Mouse (Mus musculus) heart, adult 8-10 months (tissue): ENCODE data around the gene Arl2bp. TPM values are rescaled to one million over a fixed set of nuclear protein-coding genes. Genes with fewer than 3 reads are reported as not detected.

Experiments
- DNase-seq: peaks from one replicate; pipeline ENCODE4 v3.0.0; 2022; ENCODE audit warnings: low spot score
- total RNA-seq, 4 experiments: library from RNA; stranded (reverse); gene quantifications; 2 replicates each; pipeline ENCODE4 v1.2.4; 2022

Gene Arl2bp
- total RNA-seq, 4 experiments from 2014 or later = 83.0 to 101 (median 92.4) TPM

DNA sequence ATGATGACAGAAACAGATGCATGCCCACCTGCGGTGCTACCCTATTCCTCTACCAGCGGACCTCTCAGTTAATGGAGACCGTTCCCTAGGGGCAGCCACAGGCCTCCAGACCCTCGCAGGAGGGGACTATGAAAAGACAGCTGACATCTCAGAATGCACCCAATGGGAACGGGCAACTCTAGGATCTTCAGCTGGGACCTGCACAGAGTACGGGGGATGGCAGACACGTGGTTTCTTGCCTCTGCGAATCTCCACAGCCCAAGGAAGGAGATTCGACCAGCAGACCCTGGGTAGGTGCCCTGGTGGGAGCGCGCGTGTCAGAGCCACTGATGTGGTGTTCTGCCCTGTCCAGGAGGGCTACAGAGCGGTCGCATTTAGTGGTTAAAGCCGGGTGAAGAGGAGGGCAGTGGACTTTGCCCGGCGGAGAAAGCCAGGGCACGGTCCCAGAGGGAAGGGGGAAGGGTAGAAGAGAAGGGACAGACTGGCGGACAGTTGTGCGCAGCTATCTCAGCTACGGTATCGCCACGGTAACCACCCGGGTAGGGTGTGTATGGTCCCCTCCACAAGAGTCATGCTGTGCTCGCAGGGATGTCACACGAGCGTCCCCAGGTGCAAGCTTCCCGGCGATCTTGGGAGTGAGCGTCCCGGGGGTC, 29.1 kb downstream of the Arl2bp start:
- DNase-seq = no peak

GRCm38 (mm10) chr8:94695994-94696384, 29.6 kb downstream of the Arl2bp start, which contains the start of gene Pllp:
TSS of gene Pllp (minus strand) at chr8:94696278.
- no peak for DNase-seq

GRCm38 (mm10) chr8:94696566-94696965, 30.2 kb downstream of the Arl2bp start:
- DNase-seq = no peak

DNA sequence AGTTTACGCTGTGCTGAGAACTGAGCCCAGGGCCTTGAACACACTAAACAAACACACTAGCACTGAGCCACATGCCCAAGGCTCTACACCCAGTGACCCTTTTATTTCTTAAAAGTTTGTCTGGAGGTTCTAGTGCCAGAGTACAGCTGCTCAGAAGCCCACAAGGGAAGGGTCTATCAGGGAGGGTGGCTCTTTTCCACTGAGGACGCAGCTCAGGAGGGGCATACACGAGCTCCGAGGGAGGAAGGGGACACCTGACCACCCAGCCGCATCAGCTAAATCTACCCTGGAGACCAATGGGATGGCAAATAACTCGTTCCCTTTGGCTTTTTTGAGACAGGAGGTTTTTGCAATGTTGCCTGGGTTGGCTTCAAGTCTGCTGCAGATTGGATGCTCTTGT, 31.6 kb downstream of the Arl2bp start:
- no peak for DNase-seq

DNA sequence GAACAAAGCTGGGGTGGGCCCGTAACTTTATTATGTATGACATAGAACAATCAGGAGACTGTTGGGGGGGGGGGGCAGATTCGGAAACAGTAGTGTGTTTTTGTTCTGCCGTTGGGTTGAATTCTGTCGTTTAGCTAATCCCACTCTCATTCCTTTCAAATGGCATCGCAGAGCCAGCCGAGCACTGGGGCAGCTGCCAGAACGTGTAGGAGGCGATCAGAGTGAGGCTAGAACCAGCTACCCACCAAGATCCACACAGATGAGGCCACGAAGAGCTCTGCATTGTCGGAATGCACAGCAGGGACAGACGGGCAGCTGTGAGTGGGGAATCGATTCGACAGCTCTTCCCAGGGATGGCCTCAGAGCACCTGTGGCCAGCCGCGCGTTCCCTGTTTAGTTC, 33.0 kb downstream of the Arl2bp start:
- DNase-seq = no peak

DNA sequence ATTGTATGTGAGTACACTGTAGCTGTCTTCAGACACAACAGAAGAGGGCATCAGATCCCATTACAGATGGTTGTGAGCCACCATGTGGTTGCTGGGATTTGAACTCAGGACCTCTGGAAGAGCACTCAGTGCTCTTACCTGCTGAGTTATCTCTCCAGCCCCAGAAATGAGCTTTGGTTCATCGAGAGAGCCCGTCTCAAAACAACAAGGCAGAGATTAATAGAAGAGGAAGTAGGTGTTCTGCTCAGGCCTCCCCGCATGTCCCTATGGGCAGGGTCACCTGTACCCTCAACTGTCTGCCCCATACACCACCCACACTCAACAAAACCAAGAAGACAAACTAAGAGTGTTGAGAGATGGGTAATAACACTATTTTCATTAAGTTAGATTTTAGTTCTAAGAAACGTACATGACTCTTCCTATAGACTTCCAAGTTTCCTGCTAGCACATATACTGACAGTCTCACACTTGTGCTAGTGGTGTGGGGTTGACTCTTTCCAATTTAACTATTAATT, 34.1 kb downstream of the Arl2bp start:
- no peak for DNase-seq

DNA sequence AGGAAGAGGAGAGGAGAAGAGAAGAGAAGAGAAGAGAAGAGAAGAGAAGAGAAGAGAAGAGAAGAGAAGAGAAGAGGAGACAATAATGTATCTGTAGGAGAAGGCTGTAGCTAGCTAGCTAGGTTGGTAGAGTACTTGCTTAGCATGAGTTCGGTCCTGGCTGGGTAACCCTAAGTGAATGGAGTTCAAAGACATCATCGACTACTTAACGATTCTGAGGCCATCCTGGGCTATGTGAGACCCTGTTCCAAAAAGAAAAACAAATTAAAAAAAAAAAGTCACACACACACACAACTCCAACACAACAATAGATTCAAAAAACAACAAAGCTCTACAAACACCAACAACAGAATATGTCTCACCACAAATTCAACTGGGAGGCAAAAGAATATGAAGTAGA, 35.8 kb downstream of the Arl2bp start:
- DNase-seq = no peak

DNA sequence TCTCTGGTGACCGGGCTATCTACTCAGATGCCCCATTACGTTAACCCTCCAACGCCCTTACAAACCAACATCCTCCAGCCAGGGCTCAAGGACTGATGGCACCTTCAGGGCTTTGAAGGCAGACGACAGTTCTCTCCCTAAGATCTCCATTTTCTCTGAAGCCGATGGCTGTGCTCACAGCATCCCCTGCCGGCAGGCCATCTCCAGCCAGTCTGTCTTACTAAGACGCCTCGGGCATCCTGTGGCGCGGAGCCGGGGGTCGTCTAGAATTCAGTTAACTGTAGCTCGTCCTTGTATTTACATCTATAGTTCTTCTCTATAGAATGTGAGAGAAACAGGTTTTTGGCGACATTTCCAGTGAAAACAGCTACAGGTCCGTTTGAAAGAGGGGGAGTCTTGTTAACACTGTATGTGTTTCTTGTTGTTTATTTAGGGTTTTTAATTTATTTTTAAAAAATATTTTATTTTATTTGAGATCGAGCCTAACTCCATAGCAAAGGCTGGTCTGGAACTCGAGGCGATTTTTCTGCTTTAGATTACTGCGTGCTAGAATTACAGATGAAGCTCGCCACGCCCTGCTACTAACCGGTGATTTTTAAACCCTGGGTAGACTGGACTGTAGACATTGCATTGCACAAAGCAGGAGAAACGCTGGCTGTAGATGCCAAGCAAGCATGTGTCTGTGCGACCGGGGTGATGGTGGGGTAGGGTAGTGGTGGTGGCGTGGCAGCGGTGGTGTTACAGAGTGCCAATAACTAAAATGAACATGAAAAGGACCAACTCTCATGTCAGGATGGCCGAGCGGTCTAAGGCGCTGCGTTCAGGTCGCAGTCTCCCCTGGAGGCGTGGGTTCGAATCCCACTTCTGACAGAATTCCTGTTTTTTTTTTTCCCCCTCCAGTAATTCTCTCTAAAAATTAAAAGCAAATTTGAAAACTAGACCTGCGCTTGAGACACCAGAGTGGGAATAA, 36.7 kb downstream of the Arl2bp start:
- DNase-seq = peak; percentile 81

DNA sequence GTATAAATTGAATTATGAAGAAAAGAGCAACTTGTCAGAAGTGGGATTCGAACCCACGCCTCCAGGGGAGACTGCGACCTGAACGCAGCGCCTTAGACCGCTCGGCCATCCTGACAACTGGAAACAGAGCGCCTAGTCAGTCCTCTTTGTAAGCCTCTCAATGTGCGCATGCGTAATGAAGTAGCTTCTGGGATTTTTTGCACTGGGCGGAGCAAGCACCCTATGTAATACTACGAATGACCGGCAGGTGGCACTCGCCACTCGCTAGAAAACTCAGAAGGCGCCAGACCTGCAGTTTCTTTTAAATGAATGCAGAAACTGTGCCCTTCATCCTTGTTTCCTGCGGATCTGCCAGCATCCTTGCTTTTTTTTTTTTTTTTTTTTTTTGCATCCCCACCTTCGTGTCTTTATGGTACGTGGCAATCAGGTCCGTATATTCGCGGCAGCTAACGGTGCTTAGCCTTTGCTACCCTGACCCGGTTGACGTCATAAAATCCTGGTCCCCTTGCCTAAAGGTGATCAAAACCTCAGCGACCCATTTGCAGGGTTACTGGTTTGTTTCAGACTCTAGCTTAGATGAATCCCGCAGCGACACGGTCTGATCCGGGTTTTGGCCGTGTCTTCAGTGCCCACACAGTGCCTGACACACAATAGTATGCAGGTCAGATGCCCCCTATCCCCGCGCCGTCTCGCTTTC, 37.7 kb downstream of the Arl2bp start:
- DNase-seq = peak; percentile 99

DNA sequence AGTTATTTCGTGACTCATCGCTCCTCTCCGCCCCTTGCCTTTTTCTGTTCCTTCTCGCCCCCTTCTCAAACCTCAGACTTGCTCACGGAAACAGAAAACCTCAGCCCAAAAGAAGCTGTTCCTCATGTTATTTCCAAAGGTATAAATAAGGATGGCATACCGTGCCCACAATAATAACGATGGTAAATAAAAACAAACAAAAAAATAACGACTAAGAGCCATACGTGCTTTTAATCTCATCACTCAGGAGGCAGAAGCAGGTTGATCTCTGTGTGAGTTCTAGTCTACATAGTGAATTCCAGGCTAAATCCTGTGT, 38.2 kb downstream of the Arl2bp start:
- DNase-seq = no peak

DNA sequence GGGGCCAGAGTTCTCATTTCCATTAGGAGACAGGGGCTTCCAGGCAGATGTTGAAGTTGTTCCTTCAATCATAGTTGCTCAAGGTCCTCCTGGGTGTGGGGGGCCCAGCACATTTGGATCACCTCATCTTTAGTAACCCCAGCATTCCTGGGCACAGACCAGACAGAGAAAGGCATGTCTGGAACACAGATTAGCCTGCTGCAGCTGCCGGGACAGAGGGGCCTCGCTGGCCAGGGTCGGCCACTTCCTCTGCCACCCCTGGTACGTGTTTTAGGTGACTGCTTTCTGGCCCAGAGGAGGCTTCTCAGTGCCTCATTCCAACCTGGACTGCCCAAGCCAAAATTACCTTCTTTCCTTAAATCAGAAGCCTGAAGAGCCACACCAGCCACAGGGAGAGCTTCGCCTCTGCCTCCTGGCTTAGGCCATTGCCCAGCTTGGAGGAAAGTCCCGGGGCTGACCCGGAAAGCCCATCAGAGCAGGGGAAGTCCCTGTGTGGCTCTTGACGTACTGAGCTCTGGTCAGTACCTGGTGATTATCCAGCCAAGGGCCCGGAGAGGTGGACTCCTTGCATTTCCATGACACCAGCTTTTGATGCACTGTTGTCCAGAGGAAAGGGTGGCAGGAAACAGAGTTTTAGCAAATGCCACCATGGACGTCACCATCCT, 39.3 kb downstream of the Arl2bp start:
- no peak for DNase-seq

DNA sequence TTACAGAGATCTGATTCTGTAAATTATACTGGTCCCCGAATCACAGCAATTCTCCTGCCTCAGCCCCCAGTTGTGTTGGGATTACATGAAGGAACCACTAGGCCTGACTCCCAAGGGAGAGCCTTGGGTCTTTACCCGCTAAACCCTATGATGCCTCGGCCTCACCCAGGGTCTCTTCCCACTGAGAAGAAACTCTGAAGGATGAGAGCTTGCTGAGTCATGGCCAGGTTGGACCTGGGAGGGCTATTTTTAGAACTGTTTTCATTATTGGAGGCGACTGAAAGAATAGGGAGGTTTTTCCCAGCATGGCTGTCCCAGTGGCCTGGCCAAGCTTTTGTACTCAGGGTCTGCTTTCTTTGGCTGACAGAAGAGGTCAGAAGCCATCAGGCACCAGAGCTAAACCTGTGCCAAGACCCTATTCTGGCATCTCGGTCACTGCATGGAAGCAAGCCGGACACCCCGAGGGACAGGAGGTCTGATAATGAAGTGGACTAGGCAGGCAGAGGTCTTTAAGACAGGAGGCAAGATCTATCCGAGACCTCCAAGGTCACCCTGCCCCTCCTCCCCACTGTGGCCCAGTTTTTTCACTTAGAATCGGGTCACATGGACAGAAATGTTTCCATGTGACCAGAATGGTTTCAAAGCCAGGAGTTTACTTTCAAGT, 40.5 kb downstream of the Arl2bp start:
- peak; percentile 55 for DNase-seq

DNA sequence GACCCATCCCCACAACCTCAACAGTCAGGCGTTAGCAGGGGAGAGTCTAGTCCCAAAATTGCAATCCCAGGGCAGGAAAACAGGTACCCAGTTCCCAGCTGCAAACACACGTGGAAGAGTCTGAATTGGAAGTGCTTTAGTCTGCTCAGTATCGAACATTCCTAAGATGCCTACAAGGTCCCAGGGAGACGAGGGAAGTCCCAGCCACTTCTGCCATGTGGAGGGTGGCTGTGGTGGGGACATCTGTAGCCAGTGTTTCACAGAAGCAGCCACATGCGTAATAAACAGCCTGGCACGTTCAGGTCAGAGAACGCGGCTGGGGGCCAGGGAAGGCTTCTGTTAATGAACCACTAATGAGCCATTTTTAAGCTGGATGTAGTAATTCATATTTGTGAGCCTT, 43.9 kb downstream of the Arl2bp start:
- DNase-seq = no peak

GRCm38 (mm10) chr8:94711160-94711718, 44.8 kb downstream of the Arl2bp start:
- DNase-seq = peak; percentile 71

DNA sequence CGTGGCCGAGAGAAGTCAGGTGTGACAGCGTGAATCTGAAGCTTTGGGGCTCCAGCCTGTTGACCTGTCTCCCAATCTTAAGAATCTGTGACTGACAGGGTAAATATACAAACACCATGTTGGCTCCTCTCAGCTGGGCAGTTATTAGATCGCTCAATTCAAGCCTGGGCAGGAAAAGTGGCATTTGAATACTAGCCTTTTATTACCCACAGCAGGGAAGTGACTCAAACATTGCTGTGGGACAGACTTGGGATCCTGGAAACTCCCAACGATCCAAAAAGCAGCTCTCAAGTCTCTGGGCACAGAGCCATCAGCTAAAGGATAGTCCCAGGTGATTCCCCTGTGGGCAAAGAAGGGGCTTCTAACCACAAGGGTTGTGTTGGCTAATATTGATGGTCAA, 48.2 kb downstream of the Arl2bp start:
- no peak for DNase-seq

DNA sequence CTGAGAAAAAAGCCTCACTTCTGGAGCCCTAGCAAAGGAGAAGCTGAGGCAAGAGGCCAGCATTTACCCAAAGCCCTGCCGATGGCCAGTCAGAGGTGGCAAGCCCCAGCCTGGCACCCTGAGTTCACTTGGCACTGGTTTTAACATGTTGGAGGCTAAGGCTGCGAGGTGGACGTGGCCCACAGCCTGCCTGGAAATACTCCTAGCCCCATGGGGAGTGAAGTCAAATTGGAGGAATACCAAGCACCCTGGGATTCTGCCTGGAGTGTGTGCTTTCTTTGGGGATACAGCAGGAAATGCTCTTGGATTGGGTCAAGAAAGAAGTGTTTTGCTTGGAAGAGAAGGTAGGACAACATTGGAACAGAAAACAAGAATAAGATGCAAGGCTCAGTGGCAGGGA, 49.5 kb downstream of the Arl2bp start:
- DNase-seq = no peak

GRCm38 (mm10) chr8:94716841-94717240, 50.4 kb downstream of the Arl2bp start:
- DNase-seq = no peak
